Mouse (Mus musculus): ENCODE measurements around the gene Slc7a6os.

DNA sequence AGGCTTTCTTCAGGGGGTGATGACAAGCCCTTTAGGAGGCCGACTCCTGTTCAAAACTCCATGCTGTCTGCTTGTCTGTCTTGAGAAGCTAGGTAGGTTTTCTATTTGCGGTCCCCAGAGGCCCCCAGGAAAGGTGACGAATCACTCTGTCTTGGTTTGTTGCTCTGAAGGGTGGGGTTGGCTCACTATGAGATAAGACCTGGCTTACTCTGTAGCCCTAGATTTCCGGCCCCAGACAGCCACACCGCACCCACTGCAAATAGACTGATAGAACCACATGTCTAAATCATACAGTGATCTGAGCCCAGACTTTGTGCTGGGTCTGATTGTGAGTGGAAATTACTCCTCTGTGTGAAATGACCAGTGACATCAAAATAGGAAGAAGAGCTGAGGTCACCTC, 19.1 kb downstream of the Slc7a6os start:
- no peak for TF ChIP-seq CTCF (conservative IDR thresholded peaks at IDR 0.05; ENCODE audit: low read length)
- TF ChIP-seq NANOG (IDR thresholded peaks at IDR 0.05; ENCODE audit: borderline replicate concordance, low read length), result no peak
